Mouse (Mus musculus) kidney, postnatal 0 days (tissue): ENCODE data around the gene Snai1. TPM values are rescaled to one million over a fixed set of nuclear protein-coding genes. Genes with fewer than 3 reads are reported as not detected.

ENCODE experiments used
- ATAC-seq: fragments of 200-750 bp; cut with Nextera tagmentation; replicated peaks from 2 replicates; pipeline ENCODE4 v1.8.0; 2017; ENCODE audit warnings: low read depth, moderate number of reproducible peaks, moderate TSS enrichment, moderate library complexity; ENCODE audit not compliant: low FRiP score
- DNase-seq: peaks from one replicate; pipeline ENCODE4 v3.0.0-alpha.2; 2016; ENCODE audit warnings: low spot score
- H3K27ac ChIP-seq: fragments of 300-500 bp; sonication (generic); 2 replicates; pipeline ENCODE4 v1.5.1; 2014; ENCODE audit warnings: mild to moderate bottlenecking
- H3K27me3 ChIP-seq: fragments of 300-500 bp; sonication (generic); 2 replicates; pipeline ENCODE4 v1.6.1; 2014; ENCODE audit warnings: low read length, mixed read lengths; ENCODE audit not compliant: insufficient read depth
- H3K36me3 ChIP-seq: fragments of 300-500 bp; sonication (generic); 2 replicates; pipeline ENCODE4 v1.6.1; 2014; ENCODE audit warnings: low read length, mixed read lengths; ENCODE audit not compliant: insufficient read depth
- H3K4me1 ChIP-seq: fragments of 300-500 bp; sonication (generic); replicated peaks from 2 replicates; pipeline ENCODE4 v1.6.1; 2014; ENCODE audit warnings: antibody characterized with exemption, low read length, mixed read lengths; ENCODE audit not compliant: insufficient read depth
- H3K4me2 ChIP-seq: fragments of 300-500 bp; sonication (generic); 2 replicates; pipeline ENCODE4 v1.6.1; 2014; ENCODE audit warnings: mild to moderate bottlenecking, low read length, moderate library complexity, mixed read lengths
- H3K4me3 ChIP-seq: fragments of 300-500 bp; sonication (generic); replicated peaks from 2 replicates; pipeline ENCODE4 v1.5.1; 2014; ENCODE audit warnings: low read depth, low read length
- H3K9ac ChIP-seq: fragments of 300-500 bp; sonication (generic); 2 replicates; pipeline ENCODE4 v1.6.1; 2014; ENCODE audit warnings: low read depth, low read length
- H3K9me3 ChIP-seq: fragments of 300-500 bp; sonication (generic); replicated peaks from 2 replicates; pipeline ENCODE4 v1.6.1; 2016; ENCODE audit warnings: low read length, inconsistent platforms, mixed read lengths
- CTCF ChIP-seq: IDR thresholded peaks from 2 replicates; pipeline ENCODE4 v1.5.1; 2016; ENCODE audit warnings: antibody characterized with exemption, low read depth, mild to moderate bottlenecking, moderate library complexity
- WGBS: fragments of 180-500 bp; shearing (Covaris S2); extraction: QIAGEN DNeasy Blood & Tissue Kit; methylation state at CpG from one replicate; pipeline ENCODE4 v1.1.7; 2014; 5-methylcytosine and 5-hydroxymethylcytosine counted together
- polyA plus RNA-seq: library from polyadenylated mRNA; unstranded; fragments of >200 nt; fragmentation: Nextera tagmentation; extraction: Ambion mirVana; gene quantifications from 2 replicates; pipeline ENCODE4 v1.2.1, GENCODE M21; 2015

Snai1 gene
- polyA plus RNA-seq, 1 experiment from 2014 or later: 36.1 TPM

- no peak overlapping the region for H3K27ac ChIP-seq
- no peaks in the 10 kb centered on the region for H3K9me3 ChIP-seq
- TF ChIP-seq CTCF: no peak
- H3K9ac ChIP-seq: no peak overlapping the region
- H3K4me1 ChIP-seq: no peaks in the 10 kb centered on the region
- H3K4me3 ChIP-seq: no peak overlapping the region
- DNase-seq (no peak), ATAC-seq (no peak)
- no peaks in the 10 kb centered on the region for H3K27me3 ChIP-seq
- H3K4me2 ChIP-seq: no peak overlapping the region
- 81% methylated on average over 7 of the region's 7 CpGs for WGBS
- no peaks in the 10 kb centered on the region for H3K36me3 ChIP-seq
Observed at GRCm38 (mm10) chr2:167575581-167575980, 37.6 kb downstream of the Snai1 start.

DNA sequence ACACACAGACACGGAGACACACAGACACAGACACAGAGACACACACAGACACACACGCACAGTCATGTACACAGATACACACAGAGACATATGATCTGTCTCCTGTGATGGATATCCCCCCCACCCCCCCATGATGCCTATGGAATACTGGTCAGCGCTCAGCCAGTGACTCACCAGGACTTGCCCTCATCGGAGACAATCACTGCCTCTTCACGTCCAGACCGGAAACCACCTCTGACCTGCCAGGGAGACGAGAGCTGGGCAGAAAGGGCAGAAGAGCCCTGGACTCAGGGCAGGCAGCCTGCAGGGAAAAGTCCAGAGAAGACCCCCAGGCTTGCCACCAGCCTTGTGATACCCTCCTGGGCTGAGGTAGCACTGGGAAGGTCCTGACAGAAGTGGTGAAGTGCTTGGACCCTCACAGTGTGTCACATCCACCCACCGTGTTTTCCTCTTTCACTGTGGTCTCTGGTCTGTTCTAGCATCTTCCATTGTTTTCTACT lies 38.2 kb downstream of the Snai1 start:
- H3K4me2 ChIP-seq: no peak overlapping the region
- WGBS: 71% methylated on average over 8 of the region's 8 CpGs
- no peak overlapping the region for H3K27ac ChIP-seq
- no peaks in the 10 kb centered on the region for H3K4me1 ChIP-seq
- DNase-seq (no peak), ATAC-seq (no peak)
- no peak for TF ChIP-seq CTCF
- H3K9ac ChIP-seq: no peak overlapping the region
- no peaks in the 10 kb centered on the region for H3K27me3 ChIP-seq
- H3K4me3 ChIP-seq: no peak overlapping the region
- H3K9me3 ChIP-seq: no peaks in the 10 kb centered on the region
- no peaks in the 10 kb centered on the region for H3K36me3 ChIP-seq

DNA sequence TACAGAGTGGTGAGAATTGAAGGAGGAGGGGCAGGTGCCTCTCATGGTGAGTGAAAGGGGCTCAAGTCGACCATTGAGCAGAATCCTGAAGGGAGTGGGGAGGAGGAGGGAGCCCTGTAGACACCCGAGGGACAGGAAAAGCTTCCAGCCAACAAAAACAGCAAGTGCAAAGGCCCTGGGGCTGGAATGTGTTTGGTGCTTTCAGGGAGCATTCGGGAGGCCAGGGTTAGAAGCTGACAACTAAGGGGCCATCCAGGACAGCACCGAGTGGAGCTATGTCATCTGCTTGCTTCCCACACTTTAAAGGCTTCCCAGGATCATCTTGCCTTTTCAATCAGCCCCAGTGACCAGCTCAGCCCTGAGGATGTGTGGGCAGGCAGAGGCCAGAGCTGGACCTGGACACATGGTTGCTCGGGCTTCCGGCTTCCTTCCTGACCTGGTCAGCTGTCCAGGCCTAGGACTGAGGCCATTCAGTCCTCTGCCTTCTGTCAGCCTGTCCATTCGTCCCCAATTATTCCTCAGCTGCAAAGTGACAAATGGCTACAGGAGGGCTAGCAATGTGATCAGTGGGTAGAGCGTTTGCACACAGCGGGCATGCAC lies 39.3 kb downstream of the Snai1 start:
- Histone ChIP-seq H3K36me3 (no peaks in the 10 kb centered on the region), H3K9ac (no peak overlapping the region), H3K4me3 (no peak overlapping the region), H3K9me3 (no peaks in the 10 kb centered on the region), H3K27ac (no peak overlapping the region), H3K4me1 (no peaks in the 10 kb centered on the region), H3K27me3 (no peaks in the 10 kb centered on the region), H3K4me2 (no peak overlapping the region)
- no peak for TF ChIP-seq CTCF
- ATAC-seq (no peak), DNase-seq (no peak)
- WGBS: 50% methylated on average over 9 of the region's 9 CpGs

DNA sequence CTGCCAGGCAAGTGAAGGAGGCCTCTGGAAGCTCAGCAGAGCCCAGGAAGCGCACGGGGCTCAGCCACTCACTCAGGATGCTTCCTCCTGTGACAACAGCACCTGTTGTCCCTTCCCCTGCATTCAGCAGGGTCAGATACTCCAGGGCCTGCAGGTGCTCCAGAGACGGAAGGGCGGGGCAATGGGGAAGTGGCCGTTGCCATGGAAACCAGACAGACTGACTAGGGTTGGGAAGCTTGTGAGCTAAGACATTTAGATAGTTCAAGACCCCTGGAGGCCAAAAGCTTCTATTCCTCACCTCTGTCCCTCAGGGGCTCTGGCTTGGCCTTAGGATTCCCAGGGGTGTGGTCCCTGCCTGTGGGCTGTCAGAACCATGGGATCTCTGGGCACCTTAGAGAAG lies 40.5 kb downstream of the Snai1 start:
- no peak overlapping the region for H3K4me2 ChIP-seq
- DNase-seq (no peak), ATAC-seq (no peak)
- H3K27me3 ChIP-seq: no peaks in the 10 kb centered on the region
- H3K4me1 ChIP-seq: 0 out of 2 replicates have a peak, but pooled peaks cover 4% of the 10 kb centered on the region
- WGBS: 52% methylated on average over 5 of the region's 5 CpGs
- H3K4me3 ChIP-seq: no peak overlapping the region
- H3K36me3 ChIP-seq: no peaks in the 10 kb centered on the region
- no peaks in the 10 kb centered on the region for H3K9me3 ChIP-seq
- no peak overlapping the region for H3K27ac ChIP-seq
- no peak for TF ChIP-seq CTCF
- no peak overlapping the region for H3K9ac ChIP-seq

GRCm38 (mm10) chr2:167583161-167583952 lies 45.4 kb downstream of the Snai1 start:
- no peak overlapping the region for H3K4me2 ChIP-seq
- no peak overlapping the region for H3K9ac ChIP-seq
- DNase-seq: peak; percentile 77
- no peaks in the 10 kb centered on the region for H3K27me3 ChIP-seq
- H3K4me3 ChIP-seq: no peak overlapping the region
- 13% methylated on average over 10 of the region's 10 CpGs for WGBS
- H3K9me3 ChIP-seq: no peaks in the 10 kb centered on the region
- ATAC-seq: peak; percentile 34
- peak overlapping the region; percentile 81 for H3K27ac ChIP-seq
- TF ChIP-seq CTCF: no peak
- H3K4me1 ChIP-seq: peaks cover 18% of the 10 kb centered on the region; the same call in 1 of the 2 replicates
- H3K36me3 ChIP-seq: no peaks in the 10 kb centered on the region

DNA sequence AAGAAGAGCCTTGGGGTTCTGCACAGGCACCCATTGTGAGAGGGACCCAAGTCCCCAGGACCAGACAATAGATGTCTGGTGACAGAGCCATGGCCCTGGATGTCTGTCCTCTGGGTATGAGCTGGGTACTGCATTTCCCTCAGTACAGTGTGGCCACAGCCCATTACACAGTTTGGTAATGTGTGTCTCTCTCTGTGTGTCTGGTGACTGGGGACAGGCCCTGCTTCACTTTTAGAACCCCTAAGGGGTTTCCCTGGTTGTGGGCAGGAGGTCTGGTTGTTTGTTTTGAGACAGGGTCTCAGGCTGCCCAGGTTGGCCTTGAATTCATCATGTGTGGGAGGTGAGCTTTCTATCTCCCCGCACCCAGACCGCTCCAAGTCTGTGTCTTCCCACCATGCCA lies 47.3 kb downstream of the Snai1 start:
- no peak for ATAC-seq
- DNase-seq: no peak
- H3K4me1 ChIP-seq: peaks cover 27% of the 10 kb centered on the region; the same call in 1 of the 2 replicates

More for the DNA sequence above, 47.3 kb downstream of the Snai1 start:
- no peaks in the 10 kb centered on the region for H3K9me3 ChIP-seq
- H3K9ac ChIP-seq: no peak overlapping the region
- no peak overlapping the region for H3K4me3 ChIP-seq
- WGBS: 34% methylated on average over 2 of the region's 2 CpGs
- peak overlapping the region; percentile 81 for H3K27ac ChIP-seq
- no peak for TF ChIP-seq CTCF
- H3K36me3 ChIP-seq: no peaks in the 10 kb centered on the region
- no peaks in the 10 kb centered on the region for H3K27me3 ChIP-seq
- no peak overlapping the region for H3K4me2 ChIP-seq
